ENCODE assay signal across 11 mouse cellular contexts in the genomic region with DNA sequence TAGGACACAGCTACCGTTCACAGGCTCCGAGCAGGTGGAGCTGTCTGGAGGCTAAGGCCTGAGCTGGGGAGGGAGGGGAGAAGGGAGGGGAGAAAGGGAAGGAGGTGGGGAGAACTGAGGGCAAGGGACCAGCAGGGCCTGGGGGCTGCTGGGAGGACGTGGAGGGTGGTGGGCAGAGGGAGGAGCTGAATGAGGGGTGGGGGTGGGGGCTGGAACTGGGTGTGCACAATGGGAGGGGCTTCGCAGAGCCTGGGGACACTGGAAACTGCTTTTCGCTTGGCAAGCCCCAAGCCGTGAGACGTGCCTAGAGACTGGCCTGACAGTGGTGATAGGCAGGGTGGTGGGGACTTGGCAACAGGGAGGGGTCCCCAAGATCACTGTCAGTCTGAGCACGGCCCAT. TPM values are rescaled to one million over a fixed set of nuclear protein-coding genes. Genes with fewer than 3 reads are reported as not detected.
DNase-seq lines count a peak whose midpoint lies in the region; ATAC-seq and TF ChIP-seq lines count a peak whose summit lies in the region.
"Had no signal": no experiment of that assay in that cellular context is flagged by ENCODE, and none has a peak within 500 bp of the region (broad histone marks: within the 10 kb centered on the region; RNA-seq: fewer than 3 reads in every experiment).

No protein-coding gene starts in this region.

- peak; percentile 32 for DNase-seq in kidney, postnatal 0 days (ENCODE audit: low spot score)
- DNase-seq in kidney, adult 18-20 months: no peak
- DNase-seq in hindbrain, embryonic 14.5 days (ENCODE audit: low spot score): no peak
- no peak for DNase-seq in urinary bladder, adult 2 months (ENCODE audit: low spot score)
- no peak for DNase-seq in left cerebral cortex, adult 8-10 months (ENCODE audit: low spot score in 2 of 2)
- DNase-seq in ovary, adult 18-20 months (ENCODE audit: low spot score): no peak
- DNase-seq: spleen, adult 18-20 months had no signal

- H3K4me3 ChIP-seq in kidney, postnatal 0 days (replicated peaks; ENCODE audit: low read depth, low read length): no peak overlapping the region; the same call in 1 of the 2 replicates
- H3K4me3 ChIP-seq in embryonic facial prominence, embryonic 12.5 days: no peak overlapping the region
- no peak overlapping the region for H3K4me3 ChIP-seq in hindbrain, embryonic 14.5 days (replicated peaks; ENCODE audit: low read length)
- H3K4me3 ChIP-seq in neural tube, embryonic 13.5 days: 0 out of 2 replicates have a peak overlapping the region, but pooled peaks have one; percentile 19

- 24% methylated on average over 8 of the region's 8 CpGs for WGBS in kidney, postnatal 0 days
- 39% methylated on average over 8 of the region's 8 CpGs for WGBS in embryonic facial prominence, embryonic 12.5 days
- WGBS in hindbrain, embryonic 14.5 days: 11% methylated on average over 8 of the region's 8 CpGs
- 16% methylated on average over 8 of the region's 8 CpGs for WGBS in neural tube, embryonic 13.5 days

- peak overlapping the region; percentile 72 for H3K27ac ChIP-seq in kidney, postnatal 0 days
- 0 out of 2 replicates have a peak overlapping the region, but pooled peaks have one; percentile 41 for H3K27ac ChIP-seq in embryonic facial prominence, embryonic 12.5 days
- H3K27ac ChIP-seq in hindbrain, embryonic 14.5 days: peak overlapping the region; percentile 83
- peak overlapping the region; percentile 87 for H3K27ac ChIP-seq in neural tube, embryonic 13.5 days (replicated peaks)

- H3K27me3 ChIP-seq in kidney, postnatal 0 days (ENCODE audit: insufficient read depth, low read length): peaks cover 4% of the 10 kb centered on the region; the same call in 1 of the 2 replicates
- H3K27me3 ChIP-seq in embryonic facial prominence, embryonic 12.5 days: peaks cover 36% of the 10 kb centered on the region
- no peaks in the 10 kb centered on the region for H3K27me3 ChIP-seq in hindbrain, embryonic 14.5 days (ENCODE audit: control insufficient read depth, insufficient read depth, low read length)
- H3K27me3 ChIP-seq in neural tube, embryonic 13.5 days: no peaks in the 10 kb centered on the region

- no peak for TF ChIP-seq CTCF in kidney, postnatal 0 days (IDR thresholded peaks at IDR 0.05; ENCODE audit: low read depth)

- H3K36me3 ChIP-seq in kidney, postnatal 0 days (ENCODE audit: insufficient read depth, low read length): no peaks in the 10 kb centered on the region
- peaks cover 4% of the 10 kb centered on the region; the same call in 1 of the 2 replicates for H3K36me3 ChIP-seq in embryonic facial prominence, embryonic 12.5 days
- no peaks in the 10 kb centered on the region for H3K36me3 ChIP-seq in hindbrain, embryonic 14.5 days (replicated peaks; ENCODE audit: control insufficient read depth, insufficient read depth)
- 0 out of 2 replicates have a peak, but pooled peaks cover 7% of the 10 kb centered on the region for H3K36me3 ChIP-seq in neural tube, embryonic 13.5 days
- H3K36me3 ChIP-seq: G1E had no signal

- peak overlapping the region; percentile 65 for H3K4me2 ChIP-seq in kidney, postnatal 0 days (ENCODE audit: low read length)
- H3K4me2 ChIP-seq in embryonic facial prominence, embryonic 12.5 days (replicated peaks): peak overlapping the region; percentile 51; the same call in 1 of the 2 replicates
- peak overlapping the region; percentile 54 for H3K4me2 ChIP-seq in hindbrain, embryonic 14.5 days (replicated peaks)
- H3K4me2 ChIP-seq in neural tube, embryonic 13.5 days: peak overlapping the region; percentile 51

- H3K9ac ChIP-seq in kidney, postnatal 0 days (ENCODE audit: low read depth, low read length): no peak overlapping the region
- no peak overlapping the region for H3K9ac ChIP-seq in embryonic facial prominence, embryonic 12.5 days
- 0 out of 2 replicates have a peak overlapping the region, but pooled peaks have one; percentile 40 for H3K9ac ChIP-seq in hindbrain, embryonic 14.5 days
- H3K9ac ChIP-seq in neural tube, embryonic 13.5 days: peak overlapping the region; percentile 65; the same call in 1 of the 2 replicates

- no peak for ATAC-seq in kidney, postnatal 0 days (replicated peaks; ENCODE audit: low FRiP score, low read depth)
- ATAC-seq in embryonic facial prominence, embryonic 12.5 days (ENCODE audit: insufficient number of reproducible peaks, insufficient read depth, low FRiP score, low TSS enrichment): no peak
- no peak for ATAC-seq in hindbrain, embryonic 14.5 days (ENCODE audit: low FRiP score)
- ATAC-seq in neural tube, embryonic 13.5 days (ENCODE audit: low read depth): no peak

- H3K4me1 ChIP-seq in kidney, postnatal 0 days (replicated peaks; ENCODE audit: insufficient read depth, low read length): peaks cover 52% of the 10 kb centered on the region
- H3K4me1 ChIP-seq in embryonic facial prominence, embryonic 12.5 days: peaks cover 83% of the 10 kb centered on the region
- H3K4me1 ChIP-seq in hindbrain, embryonic 14.5 days (replicated peaks; ENCODE audit: control insufficient read depth, insufficient read depth, low read length): peaks cover 81% of the 10 kb centered on the region
- H3K4me1 ChIP-seq in neural tube, embryonic 13.5 days (replicated peaks): peaks cover 100% of the 10 kb centered on the region

- H3K9me3 ChIP-seq in kidney, postnatal 0 days (replicated peaks; ENCODE audit: low read length): no peaks in the 10 kb centered on the region
- no peaks in the 10 kb centered on the region for H3K9me3 ChIP-seq in embryonic facial prominence, embryonic 12.5 days
- no peaks in the 10 kb centered on the region for H3K9me3 ChIP-seq in hindbrain, embryonic 14.5 days (ENCODE audit: control insufficient read depth, low read length)
- H3K9me3 ChIP-seq in neural tube, embryonic 13.5 days: no peaks in the 10 kb centered on the region

RNA-seq across cellular contexts. Expression of a gene that starts 7.0 kb away (rescaled TPM):
- 44.7 and 45.3 TPM in 2 replicates for polyA plus RNA-seq in kidney, postnatal 0 days (2015; fragmentation: Nextera tagmentation; extraction: Ambion mirVana)
- 158 and 167 TPM in 2 replicates for polyA plus RNA-seq in embryonic facial prominence, embryonic 12.5 days (2016; fragmentation: Nextera tagmentation; extraction: Ambion mirVana)
- 272 and 276 TPM in 2 replicates for polyA plus RNA-seq in hindbrain, embryonic 14.5 days (2014; fragmentation: Nextera tagmentation; extraction: Ambion mirVana)
- polyA plus RNA-seq in neural tube, embryonic 13.5 days (2015; fragmentation: Nextera tagmentation; extraction: Ambion mirVana): 251 and 260 TPM in 2 replicates
- 313 and 341 TPM in 2 replicates for polyA plus RNA-seq in urinary bladder, adult 2 months (2012; rRNA removed)
- 100 to 1,000 TPM; 559 to 588 (median 565) TPM for total RNA-seq in left cerebral cortex, adult 8-10 months (2022)

RNA-seq across cellular contexts. Expression of a gene that starts 43.0 kb away (rescaled TPM):
- polyA plus RNA-seq in kidney, postnatal 0 days (2015; fragmentation: Nextera tagmentation; extraction: Ambion mirVana): not detected in 2 replicates
- polyA plus RNA-seq in embryonic facial prominence, embryonic 12.5 days (2016; fragmentation: Nextera tagmentation; extraction: Ambion mirVana): not detected in 2 replicates
- polyA plus RNA-seq in hindbrain, embryonic 14.5 days (2014; fragmentation: Nextera tagmentation; extraction: Ambion mirVana): not detected in 2 replicates
- not detected in 2 replicates for polyA plus RNA-seq in neural tube, embryonic 13.5 days (2015; fragmentation: Nextera tagmentation; extraction: Ambion mirVana)
- not detected in 2 replicates for polyA plus RNA-seq in urinary bladder, adult 2 months (2012; rRNA removed)
- not detected for total RNA-seq in left cerebral cortex, adult 8-10 months (2022)
- total RNA-seq: G1E had no signal
- polyA plus RNA-seq: erythroblast, embryonic 14.5 days; G1E had no signal

Comparison
In these comparisons a context has a peak if more than half of its experiments do, and no peak if none do; other contexts are left out.
1. H3K9ac ChIP-seq: peak in hindbrain, embryonic 14.5 days (single experiment) and neural tube, embryonic 13.5 days (single experiment); none in kidney, postnatal 0 days (single experiment) and embryonic facial prominence, embryonic 12.5 days (single experiment).
2. Peak in every context shown above with its lines, with median percentiles within 50 percentile points of each other: H3K27ac ChIP-seq and H3K4me2 ChIP-seq.